Mouse (Mus musculus) heart, embryonic 11.5 days (tissue): ENCODE results near the gene Acin1. TPM values are rescaled to one million over a fixed set of nuclear protein-coding genes. Genes with fewer than 3 reads are reported as not detected.

Source experiments
- ATAC-seq: fragments of 200-750 bp; cut with Nextera tagmentation; replicated peaks from 2 replicates; pipeline ENCODE4 v1.8.0; 2017; ENCODE audit warnings: moderate library complexity; ENCODE audit not compliant: insufficient number of reproducible peaks, low FRiP score, low TSS enrichment
- H3K27ac ChIP-seq: fragments of 300-500 bp; sonication (generic); 2 replicates; pipeline ENCODE4 v1.5.1; 2014; ENCODE audit warnings: mild to moderate bottlenecking, low read depth, low read length
- H3K27me3 ChIP-seq: fragments of 300-500 bp; sonication (generic); 2 replicates; pipeline ENCODE4 v1.6.1; 2014; ENCODE audit warnings: mild to moderate bottlenecking, low read length, mixed read lengths; ENCODE audit not compliant: control insufficient read depth, insufficient read depth
- H3K36me3 ChIP-seq: fragments of 300-500 bp; sonication (generic); 2 replicates; pipeline ENCODE4 v1.6.1; 2014; ENCODE audit warnings: mild to moderate bottlenecking, low read length, moderate library complexity, mixed read lengths; ENCODE audit not compliant: control insufficient read depth, insufficient read depth
- H3K4me1 ChIP-seq: fragments of 300-500 bp; sonication (generic); 2 replicates; pipeline ENCODE4 v1.6.1; 2014; ENCODE audit warnings: low read length; ENCODE audit not compliant: control insufficient read depth, insufficient read depth
- H3K4me2 ChIP-seq: fragments of 300-500 bp; sonication (generic); 2 replicates; pipeline ENCODE4 v1.6.1; 2014; ENCODE audit warnings: mild to moderate bottlenecking, moderate library complexity
- H3K4me3 ChIP-seq: fragments of 300-500 bp; sonication (generic); 2 replicates; pipeline ENCODE4 v1.5.1; 2014; ENCODE audit warnings: low read depth, low read length
- H3K9ac ChIP-seq: fragments of 300-500 bp; sonication (generic); 2 replicates; pipeline ENCODE4 v1.6.1; 2014; ENCODE audit warnings: mild to moderate bottlenecking, low read depth, low read length, moderate library complexity
- H3K9me3 ChIP-seq: fragments of 300-500 bp; sonication (generic); replicated peaks from 2 replicates; pipeline ENCODE4 v1.6.1; 2016; ENCODE audit warnings: low read length; ENCODE audit not compliant: control insufficient read depth
- WGBS: fragments of 180-500 bp; shearing (Covaris S2); extraction: QIAGEN DNeasy Blood & Tissue Kit; methylation state at CpG from one replicate; pipeline ENCODE4 v1.1.7; 2014; ENCODE audit not compliant: insufficient replicate concordance; 5-methylcytosine and 5-hydroxymethylcytosine counted together
- polyA plus RNA-seq: library from polyadenylated mRNA; unstranded; fragments of >200 nt; fragmentation: Nextera tagmentation; extraction: Ambion mirVana; gene quantifications from 2 replicates; pipeline ENCODE4 v1.2.1, GENCODE M21; 2014

The Acin1 gene
- 72.1 and 96.8 TPM in 2 replicates for polyA plus RNA-seq

DNA sequence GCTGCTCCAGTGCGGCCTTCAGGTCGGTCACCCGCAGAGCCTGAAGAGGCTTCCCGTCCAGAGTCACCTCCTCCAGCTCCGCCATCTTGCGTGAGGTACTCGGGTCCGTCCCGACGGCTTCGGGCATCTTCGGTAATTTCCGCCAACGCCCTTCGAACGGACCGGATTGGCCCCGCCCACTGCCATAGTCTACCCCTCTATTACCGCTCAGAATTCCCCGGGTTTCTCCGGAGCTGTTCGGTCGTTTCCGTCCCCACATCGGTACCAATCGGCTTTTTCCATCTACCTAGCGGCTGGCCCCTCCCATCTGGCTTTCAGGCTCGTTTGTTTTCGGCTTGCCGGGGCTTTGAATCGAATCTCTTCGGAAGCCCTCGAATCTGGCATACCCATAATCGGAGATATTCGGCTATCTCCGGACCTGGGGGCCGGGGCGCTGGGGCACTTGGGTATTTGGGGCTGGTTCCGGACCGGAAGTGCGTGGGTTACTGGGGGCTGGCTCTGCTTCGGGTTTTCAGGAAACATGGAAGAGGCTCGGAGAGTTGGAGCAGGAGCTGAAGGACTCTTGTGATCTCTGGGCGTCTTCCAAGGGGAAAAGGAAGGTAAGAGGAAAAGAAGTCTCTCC, at the start of gene Acin1:
Acin1 (minus strand) TSS at position 410 of the 622 bp plus-strand sequence.
- H3K9ac ChIP-seq = peak within 1 kb of the TSS; percentile 99
- H3K9me3 ChIP-seq = no peaks in the 10 kb centered on the region
- peak within 1 kb of the TSS; percentile 98 for H3K27ac ChIP-seq
- H3K27me3 ChIP-seq = no peaks in the 10 kb centered on the region
- H3K4me1 ChIP-seq = peaks cover 17% of the 10 kb centered on the region
- H3K4me3 ChIP-seq = peak within 1 kb of the TSS; percentile 89
- peaks cover 6% of the 10 kb centered on the region; the same call in 1 of the 2 replicates for H3K36me3 ChIP-seq
- under 1% methylated on average over 44 of the region's 44 CpGs for WGBS
- peak; percentile 96 for ATAC-seq
- H3K4me2 ChIP-seq = peak within 1 kb of the TSS; percentile 89

DNA sequence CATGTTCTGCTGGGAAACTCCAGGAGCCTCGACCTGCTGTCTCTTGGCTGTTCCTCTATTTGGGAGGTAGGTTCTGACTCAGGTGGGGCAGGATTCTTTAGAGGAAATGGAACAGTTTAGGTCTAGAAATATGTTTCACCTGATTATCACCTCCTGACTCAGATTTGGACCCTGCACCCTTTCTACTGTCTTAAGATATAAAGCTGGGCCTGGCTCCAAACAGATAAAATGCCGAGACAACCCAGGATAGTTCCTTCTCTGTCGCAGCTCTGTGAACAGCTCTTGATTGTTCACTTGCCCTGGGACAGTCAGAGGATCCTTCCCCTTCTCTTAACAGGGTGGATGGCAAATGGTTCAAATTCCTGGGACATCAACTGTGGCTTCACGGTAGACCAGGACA, 48.5 kb upstream of the Acin1 start:
- WGBS = 36% methylated on average over 4 of the region's 4 CpGs
- H3K4me3 ChIP-seq = no peak overlapping the region
- ATAC-seq = no peak

DNA sequence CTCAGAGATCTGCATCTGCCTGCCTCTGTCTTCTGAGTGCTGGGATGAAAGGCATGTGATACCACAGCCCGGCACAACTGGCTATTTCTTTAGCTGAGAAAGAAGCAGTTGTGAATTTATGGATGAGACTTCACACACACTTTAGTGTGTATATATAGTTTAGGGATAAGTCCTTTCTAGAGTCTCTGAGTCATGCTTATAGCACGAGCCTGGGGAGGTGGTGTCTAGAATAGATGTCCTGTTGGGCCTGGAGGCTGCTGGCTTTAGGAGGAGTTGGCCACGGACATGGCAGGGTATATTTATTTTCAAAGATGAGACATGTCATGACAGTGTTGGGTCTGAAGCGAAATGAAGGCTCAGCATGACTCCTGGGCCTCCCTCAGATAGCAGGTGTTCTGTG, 47.3 kb upstream of the Acin1 start:
- Histone ChIP-seq H3K27ac (no peak overlapping the region), H3K27me3 (no peaks in the 10 kb centered on the region), H3K9ac (no peak overlapping the region), H3K9me3 (no peaks in the 10 kb centered on the region), H3K4me2 (no peak overlapping the region), H3K36me3 (no peaks in the 10 kb centered on the region), H3K4me1 (peaks cover 7% of the 10 kb centered on the region), H3K4me3 (no peak overlapping the region)
- 67% methylated on average over 4 of the region's 4 CpGs for WGBS
- ATAC-seq = no peak

More for the DNA sequence above, 48.5 kb upstream of the Acin1 start:
- Histone ChIP-seq H3K9ac (no peak overlapping the region), H3K36me3 (no peaks in the 10 kb centered on the region), H3K4me2 (no peak overlapping the region), H3K27ac (no peak overlapping the region), H3K4me1 (peaks cover 7% of the 10 kb centered on the region), H3K9me3 (no peaks in the 10 kb centered on the region), H3K27me3 (no peaks in the 10 kb centered on the region)

DNA sequence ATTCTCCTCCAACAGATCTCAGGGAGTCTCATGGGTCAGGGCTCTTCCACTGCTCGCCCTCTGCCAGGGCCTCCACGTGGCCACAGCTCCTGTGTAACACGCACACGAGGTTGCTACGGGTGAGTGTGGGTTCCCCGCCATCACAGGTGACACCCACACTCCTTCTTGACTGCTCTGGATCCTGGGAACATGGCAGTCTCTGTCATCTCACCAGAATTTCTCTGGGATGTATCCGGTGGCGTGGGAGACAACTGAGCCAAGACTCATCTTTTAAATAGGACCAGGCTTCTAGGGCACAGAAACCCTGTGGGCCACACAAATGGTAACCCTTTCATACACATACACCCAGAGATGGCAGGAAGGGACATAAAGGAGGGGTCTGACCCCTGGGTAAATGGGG, 45.5 kb upstream of the Acin1 start:
- Histone ChIP-seq H3K27me3 (no peaks in the 10 kb centered on the region), H3K27ac (no peak overlapping the region), H3K4me1 (peaks cover 7% of the 10 kb centered on the region), H3K4me2 (no peak overlapping the region), H3K36me3 (no peaks in the 10 kb centered on the region), H3K4me3 (no peak overlapping the region), H3K9me3 (no peaks in the 10 kb centered on the region), H3K9ac (no peak overlapping the region)
- no peak for ATAC-seq
- 78% methylated on average over 8 of the region's 8 CpGs for WGBS

DNA sequence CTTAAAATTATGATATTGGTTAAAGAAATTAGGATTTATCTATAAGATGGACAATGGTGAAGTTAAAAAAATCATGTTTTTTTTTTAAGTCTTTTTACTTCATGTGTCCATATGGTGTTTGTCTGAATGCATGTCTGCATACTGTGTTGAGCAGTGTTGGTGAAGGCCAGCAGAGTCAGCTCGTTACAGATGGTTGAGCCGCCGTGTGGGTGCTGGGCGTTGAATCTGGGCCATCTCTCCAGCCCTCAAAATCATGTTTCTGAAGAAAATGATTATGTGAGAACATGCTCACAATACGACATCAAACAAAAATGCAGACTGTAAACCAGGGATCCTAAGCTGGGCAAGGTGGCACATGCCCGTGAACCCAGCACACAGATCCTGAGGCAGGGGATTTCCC, 43.6 kb upstream of the Acin1 start:
- Histone ChIP-seq H3K27me3 (no peaks in the 10 kb centered on the region), H3K4me1 (no peaks in the 10 kb centered on the region), H3K27ac (no peak overlapping the region), H3K4me3 (no peak overlapping the region), H3K36me3 (no peaks in the 10 kb centered on the region), H3K9ac (no peak overlapping the region), H3K9me3 (no peaks in the 10 kb centered on the region), H3K4me2 (no peak overlapping the region)
- 84% methylated on average over 6 of the region's 6 CpGs for WGBS
- no peak for ATAC-seq

DNA sequence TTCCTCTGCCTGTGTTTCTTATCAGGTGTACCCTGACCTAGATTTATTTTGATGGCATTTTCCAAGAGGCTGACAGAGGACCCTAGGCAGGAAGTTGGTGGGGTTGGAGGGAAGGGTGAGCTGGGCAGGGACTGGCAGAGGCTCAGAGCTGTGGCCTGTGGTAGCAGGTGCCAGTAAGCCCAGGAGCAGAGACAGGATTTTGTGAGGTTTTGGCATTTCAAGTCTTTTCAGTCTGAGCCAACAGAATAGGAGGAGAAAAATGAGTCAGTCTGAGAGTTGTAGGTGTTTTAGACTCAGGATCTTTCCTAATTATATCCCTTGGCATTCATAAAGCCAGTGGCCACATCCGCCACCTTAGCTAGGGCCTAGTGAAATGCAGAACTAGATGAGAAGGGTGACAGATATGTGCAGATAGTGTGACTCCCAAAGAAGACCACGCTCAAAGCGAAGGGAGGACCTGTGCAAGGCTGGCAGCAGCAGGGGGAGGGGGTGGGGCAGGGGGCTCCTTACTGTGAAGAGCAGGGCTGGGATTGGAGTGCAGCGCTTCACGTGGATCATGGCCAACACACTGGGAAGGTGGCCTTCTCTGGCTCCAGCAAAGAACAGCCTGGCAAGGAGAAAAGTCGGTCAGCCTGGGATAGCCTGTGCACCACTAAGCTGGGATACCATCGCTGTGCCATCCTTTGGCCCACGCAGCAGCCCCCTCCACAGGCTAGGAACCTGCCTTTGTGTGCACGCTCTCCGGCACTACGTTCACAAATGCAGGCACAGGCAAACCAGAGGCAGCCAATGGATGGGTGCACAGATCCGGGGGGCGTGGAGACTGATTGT, 42.3 kb upstream of the Acin1 start:
- Histone ChIP-seq H3K27ac (no peak overlapping the region), H3K4me1 (no peaks in the 10 kb centered on the region), H3K4me3 (no peak overlapping the region), H3K4me2 (no peak overlapping the region), H3K27me3 (no peaks in the 10 kb centered on the region), H3K9ac (no peak overlapping the region), H3K36me3 (no peaks in the 10 kb centered on the region), H3K9me3 (no peaks in the 10 kb centered on the region)
- ATAC-seq = no peak
- 71% methylated on average over 13 of the region's 13 CpGs for WGBS

DNA sequence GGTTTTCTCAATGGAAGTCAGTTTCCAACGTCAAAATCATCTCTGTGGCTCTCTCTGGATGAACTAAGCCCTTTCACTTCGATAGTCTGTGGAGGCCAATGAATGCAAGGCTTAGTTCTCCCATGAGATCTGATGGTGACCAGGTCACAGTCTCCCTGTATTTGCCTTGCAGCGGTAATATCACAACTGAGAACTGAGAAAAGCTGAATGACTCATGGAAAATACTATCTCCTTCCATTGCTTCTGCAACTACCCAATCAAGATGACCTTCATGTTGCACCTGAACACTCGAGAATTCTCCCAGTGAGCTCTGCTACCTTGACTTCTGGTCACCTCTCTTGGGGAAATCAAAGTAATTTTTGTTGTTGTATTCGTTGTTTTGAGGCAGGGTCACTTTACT, 40.8 kb upstream of the Acin1 start:
- Histone ChIP-seq H3K4me1 (no peaks in the 10 kb centered on the region), H3K9me3 (no peaks in the 10 kb centered on the region), H3K36me3 (no peaks in the 10 kb centered on the region), H3K27ac (no peak overlapping the region), H3K9ac (no peak overlapping the region), H3K27me3 (no peaks in the 10 kb centered on the region), H3K4me2 (no peak overlapping the region), H3K4me3 (no peak overlapping the region)
- whole genome bisulfite sequencing = 63% methylated on average over 5 of the region's 5 CpGs
- no peak for ATAC-seq

DNA sequence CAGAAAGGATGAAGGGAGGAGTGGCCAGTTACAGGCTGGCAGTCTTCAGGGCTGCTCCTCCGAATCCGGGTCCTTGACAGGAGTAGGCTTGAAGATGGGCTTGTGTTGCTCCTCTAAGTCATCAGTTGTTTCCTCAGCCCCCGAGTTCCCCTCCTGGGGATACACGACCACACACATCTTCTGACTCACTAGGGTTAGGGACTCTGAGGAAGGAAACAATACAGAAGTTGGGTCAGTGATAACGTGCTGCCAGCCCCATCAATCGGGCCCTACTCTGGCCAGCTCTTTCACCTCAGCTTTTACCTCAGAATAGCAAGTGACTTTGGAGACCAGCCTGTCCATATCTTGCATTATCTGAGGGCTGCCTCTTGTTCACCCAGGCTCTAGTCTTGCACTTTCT, 37.3 kb upstream of the Acin1 start:
- no peaks in the 10 kb centered on the region for H3K27me3 ChIP-seq
- H3K9me3 ChIP-seq = no peaks in the 10 kb centered on the region
- H3K36me3 ChIP-seq = no peaks in the 10 kb centered on the region
- H3K27ac ChIP-seq = no peak overlapping the region
- H3K4me2 ChIP-seq = no peak overlapping the region
- no peaks in the 10 kb centered on the region for H3K4me1 ChIP-seq
- ATAC-seq = no peak
- H3K4me3 ChIP-seq = no peak overlapping the region
- 55% methylated on average over 6 of the region's 6 CpGs for WGBS
- no peak overlapping the region for H3K9ac ChIP-seq
